Mouse (Mus musculus) thymus, postnatal 14 days (tissue): ENCODE results near the gene Krt28.

Source experiments
- DNase-seq: peaks from one replicate; pipeline ENCODE4 v3.0.0; 2021

Gene Krt28

GRCm38 (mm10) chr11:99361423-99361822 is 13.3 kb downstream of the Krt28 start:
- DNase-seq: no peak

- no peak for DNase-seq
Measured at GRCm38 (mm10) chr11:99351004-99351403, 23.7 kb downstream of the Krt28 start, which contains the start of gene Krt27. Krt27 (minus strand) TSS chr11:99351104.

DNA sequence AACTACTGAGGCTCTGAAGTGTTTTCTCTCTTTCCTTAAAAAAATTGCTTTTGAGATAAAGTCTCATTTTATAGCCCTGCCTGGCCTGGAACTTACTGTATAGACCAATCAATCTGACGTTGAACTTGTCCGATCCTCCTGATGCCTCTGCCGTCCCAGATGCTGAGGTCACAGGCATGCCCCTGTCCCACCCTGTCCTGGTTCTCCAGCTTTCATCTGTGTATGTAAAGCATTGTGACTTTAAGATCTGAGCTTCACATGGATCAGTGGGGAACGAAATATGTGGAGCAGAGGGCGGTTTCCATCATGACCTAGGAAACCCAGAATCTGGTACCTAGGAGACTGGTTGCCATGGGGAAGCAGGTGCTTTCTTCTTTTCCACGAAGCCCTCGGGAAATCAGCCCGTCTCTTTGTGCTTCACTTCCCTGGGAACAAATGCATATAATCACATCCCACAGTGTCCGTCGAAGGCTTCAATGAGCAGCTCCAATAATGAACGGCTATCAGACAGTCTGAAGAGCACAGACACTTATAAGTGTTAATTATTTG is 35.3 kb downstream of the Krt28 start:
- DNase-seq: no peak

DNA sequence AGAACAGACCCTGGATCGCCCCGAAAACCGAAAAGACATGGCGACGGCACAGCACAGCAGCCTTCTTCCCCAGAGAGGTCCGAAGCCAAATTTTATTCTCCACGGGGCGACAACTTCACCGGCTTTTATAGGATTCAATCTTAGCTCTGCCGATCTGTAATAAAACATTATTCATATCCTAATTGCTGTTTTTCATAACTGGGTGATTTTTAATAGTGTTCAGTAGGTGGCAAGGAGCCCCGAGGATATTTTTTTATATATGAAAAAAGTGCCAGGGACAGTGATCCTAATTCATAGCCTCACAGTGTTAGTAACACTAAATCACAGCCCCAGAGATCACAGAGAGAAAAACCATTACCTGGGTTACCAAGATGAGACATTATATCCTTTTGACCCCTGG is 36.8 kb downstream of the Krt28 start, which contains the start of gene Krt26:
TSS of gene Krt26 (minus strand) at position 101 of the 400 bp plus-strand sequence.
- no peak for DNase-seq

DNA sequence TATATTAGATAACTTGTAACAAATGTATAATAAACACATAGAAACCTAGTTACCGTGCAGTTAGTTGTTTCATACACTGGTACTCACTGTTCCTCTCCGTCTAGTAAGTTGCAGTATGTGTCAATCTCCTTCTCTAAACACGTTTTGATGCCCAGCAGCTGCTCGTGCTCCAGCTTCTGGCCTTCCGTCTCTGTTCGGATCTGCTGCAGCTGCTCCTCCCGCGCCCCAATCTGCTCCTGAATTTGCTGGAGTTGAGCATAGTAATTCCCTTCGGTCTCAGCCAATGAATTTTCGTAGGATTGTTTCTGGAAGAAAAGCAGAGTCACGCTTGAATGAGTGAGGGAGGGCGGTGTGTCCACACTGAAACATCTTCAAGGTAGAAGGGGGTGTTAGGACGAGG is 41.3 kb downstream of the Krt28 start:
- no peak for DNase-seq

GRCm38 (mm10) chr11:99329655-99330054 is 45.0 kb downstream of the Krt28 start:
- no peak for DNase-seq

GRCm38 (mm10) chr11:99322851-99323250 is 51.9 kb downstream of the Krt28 start, which contains the start of gene Krt25:
Krt25 (minus strand) TSS chr11:99322951.
- no peak for DNase-seq

DNA sequence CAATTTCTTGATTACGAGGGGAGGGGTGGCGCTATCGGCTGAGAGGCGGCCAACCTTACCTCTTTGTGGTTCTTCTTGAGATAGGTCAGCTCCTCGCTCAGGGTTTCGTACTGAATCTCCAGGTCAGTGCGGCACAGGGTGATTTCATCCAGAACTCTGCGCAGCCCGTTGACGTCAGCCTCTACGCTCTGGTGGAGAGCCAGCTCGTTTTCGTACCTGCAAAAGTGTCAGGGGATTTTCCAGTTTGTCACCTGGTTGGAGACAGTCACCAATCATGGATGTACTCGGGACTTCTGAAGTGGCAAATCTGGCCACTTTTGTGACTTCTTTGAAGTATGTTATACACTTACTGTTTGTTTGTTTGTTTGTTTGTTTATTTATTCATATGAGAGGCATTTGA is 53.6 kb downstream of the Krt28 start:
- DNase-seq: no peak

- DNase-seq: no peak
Measured at GRCm38 (mm10) chr11:99319127-99319526, 55.6 kb downstream of the Krt28 start.

- DNase-seq: no peak
Measured at GRCm38 (mm10) chr11:99316543-99316942, 58.2 kb downstream of the Krt28 start.
